Mouse (Mus musculus): Measurements from ENCODE around the gene Frrs1l.

The Frrs1l gene

DNA sequence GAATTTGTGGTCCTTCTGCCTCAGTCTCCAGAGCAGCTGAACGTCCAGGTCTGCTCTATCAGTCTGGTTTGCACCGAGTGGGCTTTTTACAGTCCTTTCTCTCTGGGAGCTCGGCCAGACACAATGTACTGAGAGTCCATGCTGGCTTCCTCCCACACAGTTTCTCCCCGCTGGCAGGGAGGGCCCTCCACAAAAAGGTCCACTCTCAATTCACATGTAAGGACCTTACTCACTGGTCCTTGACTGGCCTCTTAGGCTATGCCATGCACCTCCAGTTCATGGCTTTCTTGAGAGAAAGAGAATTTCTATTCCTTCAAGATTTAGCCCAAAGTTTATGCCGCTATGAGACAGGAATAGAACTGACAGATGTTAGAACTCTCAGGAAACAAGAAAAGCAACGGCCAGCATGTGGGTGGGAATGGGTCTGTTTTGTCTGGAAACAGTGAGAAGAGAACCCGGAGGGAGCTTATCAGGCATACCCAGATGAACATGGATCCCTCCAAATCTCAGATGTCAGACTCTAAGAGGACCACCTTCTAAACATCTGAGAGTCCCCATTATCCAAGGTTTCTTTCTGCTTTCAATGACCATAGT lies 24.5 kb downstream of the Frrs1l start:
- no peak for DNase-seq (ENCODE audit: low spot score in 2 of 2)

DNA sequence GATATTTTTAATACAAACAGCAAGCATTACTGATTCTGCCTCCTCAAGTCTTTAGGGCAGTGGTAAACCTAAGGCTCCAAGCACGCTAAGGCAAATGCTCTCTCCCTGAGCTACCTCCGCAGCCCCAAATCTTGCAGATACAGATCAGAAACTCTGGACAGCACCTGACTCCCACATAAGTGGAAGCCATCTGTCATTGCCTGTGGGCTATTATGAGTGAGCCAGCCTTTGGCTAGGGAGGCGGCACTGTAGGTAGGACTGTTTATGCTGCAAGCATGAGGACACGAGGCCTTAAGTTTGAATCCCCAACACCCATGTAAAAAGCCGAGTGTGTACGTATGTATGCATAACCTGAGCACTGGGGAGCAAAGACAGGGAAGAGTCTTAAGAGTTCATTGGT lies 26.5 kb downstream of the Frrs1l start:
- no peak for DNase-seq (ENCODE audit: low spot score in 2 of 2)

GRCm38 (mm10) chr4:56961320-56961925 lies 28.8 kb downstream of the Frrs1l start:
- no peak for DNase-seq (ENCODE audit: low spot score in 2 of 2)

DNA sequence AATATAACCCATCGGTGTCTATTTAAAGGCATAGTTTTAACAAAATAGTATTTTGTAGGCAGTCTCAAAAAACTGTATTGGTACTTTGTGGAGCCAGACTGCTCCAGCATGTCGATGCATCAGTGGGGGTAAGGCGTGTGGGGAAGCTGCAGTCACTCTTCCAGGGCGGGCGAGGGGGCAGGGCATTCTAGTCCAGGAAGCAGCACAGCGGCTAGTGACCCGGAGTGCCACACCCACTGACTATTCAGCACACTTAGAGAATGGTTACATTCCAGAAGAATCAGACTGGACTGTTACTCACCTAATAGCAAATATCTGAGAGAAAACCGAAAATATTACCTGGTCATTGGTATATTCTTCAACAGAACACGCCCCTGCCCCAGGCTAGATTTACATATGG lies 32.7 kb downstream of the Frrs1l start:
- DNase-seq (ENCODE audit: low spot score in 2 of 2), result no peak

DNA sequence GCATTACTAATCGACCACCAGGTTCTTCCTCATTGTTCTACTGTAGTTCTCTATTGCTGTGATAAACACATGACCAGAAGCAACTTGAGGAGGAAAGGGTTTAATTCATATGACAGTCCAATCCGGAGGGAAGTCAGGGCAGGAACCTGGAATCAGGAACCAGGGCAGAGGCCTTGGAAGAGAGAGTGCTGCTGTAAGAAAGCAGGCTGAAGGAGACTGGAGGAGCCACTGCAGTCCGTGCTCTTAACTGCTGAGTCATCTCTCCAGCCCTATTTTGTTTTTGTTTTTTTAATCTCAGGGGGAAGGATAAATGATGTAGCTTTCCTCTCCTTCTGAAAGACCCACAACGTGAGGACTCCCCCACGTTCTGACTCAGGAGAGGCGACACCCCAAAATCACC lies 37.0 kb downstream of the Frrs1l start:
- DNase-seq (ENCODE audit: low spot score in 2 of 2), result no peak

DNA sequence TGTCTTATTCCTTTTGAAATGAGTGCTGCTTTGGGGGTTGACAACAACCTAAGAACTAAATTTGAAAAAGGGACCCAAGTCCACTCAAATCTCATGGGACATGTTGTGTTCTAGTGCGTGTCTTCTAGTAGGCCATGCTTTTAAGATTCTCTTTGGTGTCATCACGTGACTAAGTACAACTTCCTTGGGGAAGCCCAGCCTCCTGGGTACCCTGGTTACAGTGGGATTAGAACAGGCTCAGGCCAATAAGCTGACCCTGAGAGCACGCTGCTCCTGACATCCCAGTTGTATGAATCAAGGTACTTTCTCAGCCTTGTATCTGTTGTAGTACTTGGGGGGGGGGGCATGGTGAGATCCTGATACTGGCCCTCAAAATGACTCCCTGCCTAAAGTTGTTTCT lies 38.5 kb downstream of the Frrs1l start:
- no peak for DNase-seq (ENCODE audit: low spot score in 2 of 2)

DNA sequence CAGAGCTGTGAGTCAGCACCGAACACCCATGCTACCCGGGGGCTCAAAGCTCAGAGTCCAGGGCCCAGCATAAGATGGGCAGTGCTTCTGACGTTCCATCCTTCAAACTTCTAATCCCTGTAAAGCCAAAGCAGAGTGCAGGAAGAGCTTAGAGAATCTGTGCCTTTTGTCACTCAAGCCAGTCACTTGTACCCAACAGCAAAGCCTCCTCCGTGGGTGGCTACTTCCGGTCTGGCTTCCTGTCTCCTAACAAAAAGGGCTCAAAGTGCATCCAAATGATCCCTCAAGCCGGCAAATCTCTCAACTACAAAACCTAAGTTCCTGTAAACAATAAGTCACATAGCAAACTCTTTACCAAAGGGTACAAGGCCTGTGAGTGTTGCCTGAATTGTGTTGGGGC lies 40.7 kb downstream of the Frrs1l start:
- DNase-seq (ENCODE audit: low spot score in 2 of 2), result no peak

- DNase-seq (ENCODE audit: low spot score in 2 of 2), result peak; percentile 91 to 92
Observed at GRCm38 (mm10) chr4:56946641-56947640, 43.2 kb downstream of the Frrs1l start, which contains the start of gene Tmem245. Gene Tmem245, minus strand, starts transcription at chr4:56947437.

- no peak for DNase-seq (ENCODE audit: low spot score in 2 of 2)
Observed at GRCm38 (mm10) chr4:56946180-56946579, 44.0 kb downstream of the Frrs1l start.

DNA sequence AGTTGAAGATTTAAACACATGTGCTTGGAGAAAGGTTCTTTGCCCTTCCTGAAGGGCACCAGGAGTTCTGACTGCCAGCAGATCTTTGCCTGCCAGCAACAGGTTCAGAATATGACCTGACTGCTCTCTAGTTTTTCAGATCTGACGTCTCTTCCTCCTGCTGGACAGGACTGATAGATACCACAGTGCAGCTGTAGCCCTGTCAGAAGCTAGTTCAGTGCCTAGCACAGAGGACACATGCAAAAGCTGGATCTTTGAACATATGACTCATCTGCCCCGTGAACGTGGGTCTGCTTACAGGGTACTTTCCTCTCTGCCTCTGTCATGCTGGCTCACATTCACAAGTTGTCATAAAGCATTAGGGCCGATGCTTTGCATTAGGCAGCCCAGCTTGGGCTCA lies 45.9 kb downstream of the Frrs1l start:
- peak in 1 of 2 experiments; percentile 8 for DNase-seq (ENCODE audit: low spot score in 2 of 2)

GRCm38 (mm10) chr4:56943258-56943657 lies 46.9 kb downstream of the Frrs1l start:
- no peak for DNase-seq (ENCODE audit: low spot score in 2 of 2)

- DNase-seq (ENCODE audit: low spot score in 2 of 2), result no peak
Observed at GRCm38 (mm10) chr4:56942567-56942966, 47.6 kb downstream of the Frrs1l start.

DNA sequence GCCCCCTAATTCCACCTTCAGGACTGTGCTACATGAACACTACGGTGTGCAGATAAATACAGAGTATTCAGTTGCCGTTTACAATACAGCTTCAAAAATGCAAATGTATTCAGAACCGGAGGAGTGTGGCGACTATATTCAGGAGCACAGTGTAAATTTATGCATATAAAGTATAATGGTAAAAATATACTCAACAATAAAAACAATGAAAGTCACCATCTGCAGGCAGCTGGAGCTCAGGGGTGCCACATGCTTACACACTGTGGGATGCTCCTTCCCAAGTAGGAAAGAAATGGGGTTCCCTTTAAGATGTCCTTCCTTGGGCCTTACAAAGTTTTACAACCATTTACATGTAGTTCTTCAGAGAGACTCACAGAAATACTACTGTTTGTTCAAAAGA lies 48.7 kb downstream of the Frrs1l start:
- no peak for DNase-seq (ENCODE audit: low spot score in 2 of 2)

DNA sequence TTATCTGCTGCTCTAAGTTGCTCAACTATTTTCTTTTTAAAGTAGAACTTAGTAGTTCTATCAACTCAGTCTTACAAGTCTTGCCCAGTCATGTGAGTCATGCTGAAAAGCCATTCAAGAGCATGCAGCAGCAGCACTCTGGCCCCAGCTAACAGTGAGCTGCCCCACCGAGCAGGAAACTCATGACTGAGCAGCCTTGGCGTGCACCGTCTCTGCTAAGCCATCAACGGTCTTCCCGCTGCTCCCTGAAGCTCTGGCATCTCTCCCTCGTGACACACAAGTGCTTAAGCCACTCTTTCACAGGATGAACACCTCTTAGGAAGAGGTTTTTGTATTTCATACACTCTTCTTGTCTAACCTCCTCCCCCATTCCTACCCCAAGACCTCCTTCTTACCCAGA lies 53.1 kb downstream of the Frrs1l start:
- peak in 1 of 2 experiments; percentile 24 for DNase-seq (ENCODE audit: low spot score in 2 of 2)

- DNase-seq (ENCODE audit: low spot score in 2 of 2), result no peak
Observed at GRCm38 (mm10) chr4:56935327-56935726, 54.9 kb downstream of the Frrs1l start.

GRCm38 (mm10) chr4:56933154-56933553 lies 57.0 kb downstream of the Frrs1l start:
- DNase-seq (ENCODE audit: low spot score in 2 of 2), result no peak

GRCm38 (mm10) chr4:56932096-56932495 lies 58.1 kb downstream of the Frrs1l start:
- DNase-seq (ENCODE audit: low spot score in 2 of 2), result no peak

- DNase-seq (ENCODE audit: low spot score in 2 of 2), result no peak
Observed at GRCm38 (mm10) chr4:56930312-56930711, 59.9 kb downstream of the Frrs1l start.

- no peak for DNase-seq (ENCODE audit: low spot score in 2 of 2)
Observed at GRCm38 (mm10) chr4:56926971-56927370, 63.2 kb downstream of the Frrs1l start.

DNA sequence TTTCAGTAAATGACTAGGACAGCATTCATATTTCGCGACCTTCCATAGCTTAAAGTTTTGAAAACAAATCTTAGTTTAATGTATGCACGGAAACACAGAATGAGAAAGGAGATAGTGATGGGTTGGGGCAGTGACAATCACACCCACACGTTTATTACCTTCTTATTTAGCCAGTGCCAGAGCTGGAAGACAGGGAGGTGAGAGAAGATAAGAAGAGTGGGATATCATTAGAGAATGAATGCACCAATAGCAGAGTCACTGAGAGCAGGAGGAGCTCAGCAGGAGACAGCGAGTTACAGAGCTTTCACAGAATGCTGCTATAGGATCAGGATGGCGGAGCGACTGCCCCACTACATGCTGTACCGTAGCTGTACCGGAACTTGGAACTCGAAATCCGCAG lies 68.0 kb downstream of the Frrs1l start:
- no peak for DNase-seq (ENCODE audit: low spot score in 2 of 2)

- no peak for DNase-seq (ENCODE audit: low spot score in 2 of 2)
Observed at GRCm38 (mm10) chr4:56915732-56916325, 74.4 kb downstream of the Frrs1l start.

DNA sequence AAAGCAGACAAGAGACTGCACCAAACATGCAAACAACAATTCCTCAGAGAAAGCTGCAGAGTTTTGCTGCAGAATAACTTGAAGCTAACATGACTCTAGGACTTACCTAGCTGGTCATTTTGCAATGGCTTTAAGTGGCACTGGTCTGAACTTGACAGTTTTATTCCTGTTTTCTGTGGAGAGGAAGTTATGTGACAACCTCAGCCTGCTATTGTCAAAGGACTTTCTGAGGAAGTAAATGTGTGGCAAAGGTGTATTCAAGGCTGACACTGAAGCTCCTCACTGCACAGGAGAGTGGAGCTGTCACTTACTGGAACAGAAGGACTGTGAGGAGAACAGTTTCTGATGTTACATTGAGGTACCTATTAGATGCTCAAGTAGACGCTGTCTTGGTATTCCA lies 75.4 kb downstream of the Frrs1l start:
- no peak for DNase-seq (ENCODE audit: low spot score in 2 of 2)
